Mouse (Mus musculus) thymus, postnatal 0 days (tissue): ENCODE results near the gene Wipf1. TPM values are rescaled to one million over a fixed set of nuclear protein-coding genes. Genes with fewer than 3 reads are reported as not detected.
A peak's percentile ranks its signal among the peaks of the same experiment; 100 is the strongest.
"Not testable (repeated sequence)": the region's sequence is repeated elsewhere in the genome, so short reads cannot be mapped to it uniquely, and the experiment has no call there.

Experiments used
- DNase-seq: peaks from one replicate; pipeline ENCODE4 v3.0.0-alpha.2; 2015; ENCODE audit warnings: low spot score
- polyA plus RNA-seq: library from polyadenylated mRNA; unstranded; fragments of >200 nt; fragmentation: Nextera tagmentation; extraction: Ambion mirVana; gene quantifications from 2 replicates; pipeline ENCODE4 v1.2.1, GENCODE M21; 2015

Wipf1 gene
- polyA plus RNA-seq, 1 experiment from 2014 or later, result 22.2 TPM

GRCm38 (mm10) chr2:73509248-73510024 lies 20.1 kb downstream of the Wipf1 start:
- DNase-seq, result no peak

- no peak for DNase-seq
These were observed 21.6 kb downstream of the Wipf1 start for GRCm38 (mm10) chr2:73507886-73508285.

- not testable (repeated sequence) for DNase-seq
These were observed 23.2 kb downstream of the Wipf1 start for GRCm38 (mm10) chr2:73506337-73506736.

- DNase-seq, result no peak
These were observed 26.6 kb downstream of the Wipf1 start for GRCm38 (mm10) chr2:73502863-73503429.

- DNase-seq, result no peak
These were observed 28.7 kb downstream of the Wipf1 start for GRCm38 (mm10) chr2:73500864-73501263.

GRCm38 (mm10) chr2:73498322-73498721 lies 31.2 kb downstream of the Wipf1 start:
- no peak for DNase-seq

GRCm38 (mm10) chr2:73497572-73497971 lies 32.0 kb downstream of the Wipf1 start:
- no peak for DNase-seq

GRCm38 (mm10) chr2:73496944-73497343 lies 32.6 kb downstream of the Wipf1 start:
- no peak for DNase-seq

- DNase-seq, result no peak
These were observed 33.2 kb downstream of the Wipf1 start for GRCm38 (mm10) chr2:73496329-73496685.

- DNase-seq, result peak; percentile 65
These were observed 33.8 kb downstream of the Wipf1 start for GRCm38 (mm10) chr2:73495617-73496328.

- no peak for DNase-seq
These were observed 36.0 kb downstream of the Wipf1 start for GRCm38 (mm10) chr2:73493517-73493916.

- DNase-seq, result peak; percentile 47
These were observed 37.9 kb downstream of the Wipf1 start for GRCm38 (mm10) chr2:73491442-73492241.

- no peak for DNase-seq
These were observed 39.1 kb downstream of the Wipf1 start for GRCm38 (mm10) chr2:73490466-73490865.

- DNase-seq, result peak; percentile 77
These were observed 43.4 kb downstream of the Wipf1 start for GRCm38 (mm10) chr2:73486120-73486601.

- DNase-seq, result peak; percentile 75
These were observed 44.1 kb downstream of the Wipf1 start for GRCm38 (mm10) chr2:73485236-73486119.

- peak; percentile 40 for DNase-seq
These were observed 44.8 kb downstream of the Wipf1 start for GRCm38 (mm10) chr2:73484561-73485235.

GRCm38 (mm10) chr2:73478805-73479204 lies 50.7 kb downstream of the Wipf1 start:
- DNase-seq, result no peak

- DNase-seq, result no peak
These were observed 52.0 kb downstream of the Wipf1 start for GRCm38 (mm10) chr2:73477501-73477900.

- DNase-seq, result no peak
These were observed 54.0 kb downstream of the Wipf1 start for GRCm38 (mm10) chr2:73475519-73475918.

- peak; percentile 44 for DNase-seq
These were observed 57.4 kb downstream of the Wipf1 start for GRCm38 (mm10) chr2:73472130-73472529.
